Mouse (Mus musculus) liver, adult (tissue): ENCODE measurements around the gene Scamp2.

Experiments used
- GATA4 ChIP-seq: IDR thresholded peaks from 2 replicates; pipeline ENCODE4 v1.6.1; 2014; ENCODE audit warnings: mild to moderate bottlenecking, low read length; ENCODE audit not compliant: insufficient replicate concordance

Scamp2 gene

DNA sequence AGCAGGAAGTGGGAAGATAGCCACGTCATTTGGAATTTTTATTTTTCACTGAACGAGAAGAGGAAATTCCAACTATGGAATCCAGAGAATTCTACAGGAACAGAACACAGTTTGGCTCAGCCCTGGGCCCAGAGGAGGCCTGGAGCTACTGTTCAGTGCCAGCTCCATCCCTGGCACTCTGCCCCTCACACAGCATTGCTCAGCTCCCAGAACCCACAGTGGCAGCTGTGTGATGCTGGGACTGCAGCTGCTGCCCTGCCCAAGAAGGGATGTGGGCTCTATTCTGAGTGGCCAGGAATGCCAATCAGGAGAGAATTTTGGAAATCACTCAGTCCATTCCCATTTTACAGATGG, 40.6 kb downstream of the Scamp2 start:
- no peak for TF ChIP-seq GATA4

- no peak for TF ChIP-seq GATA4
Observed at GRCm38 (mm10) chr9:57602098-57602497, 41.4 kb downstream of the Scamp2 start.

- TF ChIP-seq GATA4: no peak
Observed at GRCm38 (mm10) chr9:57604875-57605274, 44.1 kb downstream of the Scamp2 start.

- TF ChIP-seq GATA4: no peak
Observed at GRCm38 (mm10) chr9:57605503-57605902, 44.8 kb downstream of the Scamp2 start.

DNA sequence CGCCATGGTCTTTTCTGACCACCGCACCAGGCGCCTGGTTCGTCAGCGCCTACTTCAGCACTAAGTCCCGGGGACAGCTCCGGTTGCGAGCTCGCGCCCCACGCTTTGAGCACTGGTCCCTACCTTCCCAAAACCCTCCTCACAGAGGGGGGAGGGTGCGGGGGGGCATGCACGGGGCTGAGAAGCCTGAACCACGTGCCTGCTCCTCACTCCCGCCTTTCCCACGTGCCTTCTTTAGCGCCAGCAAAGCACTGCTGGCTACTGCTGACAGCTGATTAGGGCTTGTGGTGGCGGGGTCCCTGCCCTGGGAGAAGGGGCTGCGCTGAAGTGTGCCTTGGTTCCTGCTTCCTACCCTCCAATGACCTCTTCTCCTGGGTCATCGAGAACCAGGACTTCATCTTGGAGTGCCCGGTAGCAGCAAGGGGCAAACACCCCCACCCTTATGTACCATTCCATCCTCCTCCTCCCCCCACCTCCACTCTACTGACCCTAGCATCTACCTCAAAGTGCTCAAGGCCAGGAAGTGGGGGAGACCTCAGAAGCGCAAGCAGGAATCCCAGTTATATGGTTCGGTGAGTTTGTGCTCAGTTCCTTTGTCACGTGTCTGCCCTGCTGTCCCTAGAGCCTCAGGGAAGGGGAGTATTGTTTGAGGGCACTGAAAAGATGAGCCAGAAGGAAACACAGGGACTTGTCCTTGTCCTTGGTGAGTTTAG, 45.6 kb downstream of the Scamp2 start, which contains the start of gene Cplx3:
Gene Cplx3, minus strand, starts transcription at position 143 of the 713 bp plus-strand sequence.
- no peak for TF ChIP-seq GATA4

DNA sequence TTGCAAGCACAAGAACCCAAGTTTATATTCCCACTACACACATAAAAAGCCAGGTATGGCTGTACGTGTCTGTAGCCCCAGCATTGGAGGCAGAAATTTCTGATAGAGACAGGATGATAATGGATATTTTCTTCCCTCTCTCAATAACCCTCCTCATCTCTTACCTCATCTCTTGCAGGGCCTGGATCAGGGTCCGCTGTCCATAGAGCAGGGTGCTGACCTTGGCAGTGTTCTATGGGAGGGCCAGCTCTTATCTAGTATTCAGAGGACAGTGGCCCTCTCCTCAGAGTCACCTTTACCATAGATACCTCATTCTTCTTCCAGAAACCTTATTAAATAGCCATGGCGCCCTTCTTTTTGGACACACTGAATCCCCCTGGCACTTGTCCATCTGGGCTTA, 49.1 kb downstream of the Scamp2 start:
- no peak for TF ChIP-seq GATA4

DNA sequence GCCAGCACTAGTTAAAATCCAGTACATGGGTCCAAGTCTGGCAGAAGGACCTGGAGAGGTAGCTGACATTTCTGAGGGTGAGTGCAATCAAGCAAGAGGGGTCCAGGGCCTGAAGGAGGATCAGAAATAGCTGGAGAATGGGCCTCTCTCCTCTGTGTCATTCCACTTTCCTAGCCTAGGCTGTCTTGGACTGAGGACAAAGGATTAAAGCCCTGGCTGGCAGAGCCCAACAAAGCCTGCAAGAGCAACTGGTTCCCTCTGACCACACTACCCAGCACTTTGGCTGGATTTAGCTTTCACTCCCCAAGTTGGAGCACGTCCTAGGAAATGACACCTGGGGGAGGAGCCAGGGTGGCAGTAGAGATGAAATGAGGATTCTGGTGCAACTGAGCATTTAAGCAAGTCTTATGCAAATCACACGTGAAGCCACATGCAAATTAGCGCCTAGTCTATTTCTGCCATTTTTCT, 49.6 kb downstream of the Scamp2 start:
- TF ChIP-seq GATA4: no peak

DNA sequence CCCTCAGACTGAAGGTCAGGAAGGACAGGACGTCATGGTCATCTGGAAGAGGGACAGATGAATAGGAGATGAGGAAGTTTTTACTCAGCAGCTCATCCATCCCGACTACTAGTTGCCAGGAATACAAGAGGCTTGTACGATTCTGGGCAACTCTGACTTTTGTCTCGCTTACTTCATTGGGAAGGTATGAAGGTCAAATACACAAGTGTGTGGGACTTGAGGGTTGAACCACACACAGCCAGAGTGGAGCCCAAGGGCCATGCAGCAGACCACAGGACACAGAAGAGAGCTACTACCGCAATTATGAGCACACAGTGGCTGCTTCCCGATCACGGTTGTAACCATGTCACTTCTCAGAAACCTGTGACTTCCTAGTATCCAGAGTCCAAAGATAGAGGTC, 51.8 kb downstream of the Scamp2 start:
- TF ChIP-seq GATA4: no peak

- TF ChIP-seq GATA4: no peak
Observed at GRCm38 (mm10) chr9:57613975-57614374, 53.2 kb downstream of the Scamp2 start.

- TF ChIP-seq GATA4: no peak
Observed at GRCm38 (mm10) chr9:57614786-57615185, 54.0 kb downstream of the Scamp2 start.

DNA sequence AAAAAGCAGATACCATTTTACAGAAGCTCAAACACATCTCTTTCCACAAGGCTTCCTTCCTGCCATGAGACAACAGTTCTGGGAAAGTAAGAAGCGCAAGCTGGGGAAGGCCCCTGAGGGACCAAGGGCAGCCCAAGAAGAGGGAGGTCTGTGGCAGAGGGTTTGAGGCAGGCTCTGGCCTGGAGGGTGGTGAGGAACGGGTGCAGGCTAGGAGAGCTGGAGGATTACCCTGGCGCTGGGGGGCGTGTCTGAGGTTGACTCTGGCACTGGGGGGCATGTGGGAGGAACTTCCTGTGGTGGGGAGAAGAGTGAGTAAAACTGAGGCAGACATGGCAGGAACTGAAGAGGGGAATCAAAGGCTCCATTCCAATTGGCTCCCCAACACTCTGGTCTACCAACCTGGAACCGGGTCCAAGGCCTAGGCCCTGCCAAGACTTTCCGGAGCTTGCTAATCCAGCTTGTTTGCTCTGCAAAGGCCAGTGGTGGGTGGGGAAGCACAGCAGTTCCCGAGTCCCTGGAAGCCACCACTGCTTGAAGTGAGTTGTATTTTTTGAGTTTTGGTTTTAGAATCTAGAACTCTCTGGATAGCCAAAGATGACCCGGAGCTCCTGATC, 56.9 kb downstream of the Scamp2 start:
- no peak for TF ChIP-seq GATA4

- TF ChIP-seq GATA4: no peak
Observed at GRCm38 (mm10) chr9:57618854-57619253, 58.1 kb downstream of the Scamp2 start.

DNA sequence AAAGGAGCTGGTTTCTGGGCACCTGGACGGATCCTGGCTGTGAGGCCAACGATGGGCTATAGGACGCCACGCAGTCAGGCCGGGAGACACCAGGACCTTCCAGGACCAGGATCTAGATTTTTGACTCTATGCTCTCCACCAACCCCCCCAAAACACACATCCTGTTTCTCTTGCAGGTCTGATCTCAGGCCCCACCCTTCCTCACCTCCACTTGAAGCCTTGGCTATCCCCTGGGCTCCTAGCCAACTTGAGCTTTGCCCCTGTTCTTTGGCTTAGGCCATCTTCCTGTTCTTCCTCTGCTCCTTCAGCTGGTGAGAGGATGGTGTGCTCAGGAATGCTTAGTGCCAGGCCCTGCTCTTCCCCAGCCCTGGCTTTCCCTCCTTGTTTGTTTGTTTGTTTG, 59.9 kb downstream of the Scamp2 start, which contains the start of gene Lman1l:
Gene Lman1l, minus strand, starts transcription at position 101 of the 400 bp plus-strand sequence.
- no peak for TF ChIP-seq GATA4

DNA sequence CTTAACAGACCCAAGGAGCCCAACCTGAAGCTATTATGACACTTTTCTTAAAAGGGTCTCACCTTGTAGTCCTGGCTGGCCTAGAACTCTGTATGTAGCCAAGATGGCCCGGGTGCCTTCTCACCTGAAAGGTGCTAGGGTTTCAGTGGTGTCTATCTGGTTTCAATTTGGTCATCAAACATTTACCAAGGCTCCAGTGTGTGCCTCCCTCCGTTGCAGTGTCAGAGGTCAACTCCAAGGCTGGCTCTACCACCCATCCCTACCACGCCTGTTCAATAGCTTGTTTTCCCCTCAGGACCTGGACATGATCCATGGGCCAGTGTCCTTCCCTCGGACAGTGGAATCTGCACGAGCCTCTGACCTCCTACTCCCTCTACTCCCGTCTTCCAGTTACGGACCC, 63.6 kb downstream of the Scamp2 start:
- no peak for TF ChIP-seq GATA4

DNA sequence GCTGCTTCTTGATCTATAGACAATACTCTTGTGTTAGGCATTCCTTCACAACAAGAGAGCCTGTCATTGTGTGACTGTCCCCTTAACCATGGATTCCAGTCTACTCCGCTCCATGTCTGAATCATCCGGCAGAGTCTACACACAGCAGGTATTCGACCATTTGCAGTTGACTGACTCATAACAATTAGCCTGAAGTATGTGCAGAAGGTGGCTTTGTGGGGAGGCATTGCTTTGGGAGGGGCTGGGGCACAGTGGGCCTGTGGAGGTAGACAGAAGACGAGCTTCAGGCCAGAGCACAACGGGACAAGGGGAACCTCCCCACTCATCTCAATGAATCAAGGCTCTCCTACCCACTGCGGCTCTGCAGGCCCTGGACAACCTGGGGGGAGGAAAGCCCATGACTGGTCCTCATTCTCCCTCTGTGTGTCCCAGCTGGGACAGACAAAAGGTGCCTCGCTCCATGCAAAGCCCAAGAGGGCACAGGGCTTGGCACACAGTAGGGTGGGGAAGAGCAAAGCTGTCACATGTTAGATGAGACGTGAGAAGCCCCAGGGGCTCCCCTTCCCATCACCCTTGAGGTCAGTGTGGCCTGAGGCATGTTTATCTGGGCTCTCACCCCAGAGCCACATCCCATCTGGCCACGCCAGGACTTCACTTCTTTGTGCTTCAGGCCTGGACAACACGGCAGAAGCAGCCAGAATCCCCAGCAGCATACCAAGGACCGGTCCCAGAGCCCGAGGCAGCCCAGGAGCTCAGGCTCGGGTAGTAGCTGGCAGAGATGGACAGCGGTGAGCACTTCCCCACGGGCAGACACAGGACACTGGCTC, 65.1 kb downstream of the Scamp2 start:
- no peak for TF ChIP-seq GATA4

GRCm38 (mm10) chr9:57627191-57627590, 66.4 kb downstream of the Scamp2 start:
- no peak for TF ChIP-seq GATA4
